In genomic region chr17:29422912-29423504, GRCm38 (mm10) we compare ENCODE assay signal across 16 mouse cellular contexts.
DNase-seq lines count a peak whose midpoint lies in the region; ATAC-seq lines count a peak whose summit lies in the region.
"Had no signal": no experiment of that assay in that cellular context is flagged by ENCODE, and none has a peak within 500 bp of the region (broad histone marks: within the 10 kb centered on the region; RNA-seq: fewer than 3 reads in every experiment).

No protein-coding gene starts in this region.

- H3K4me3 ChIP-seq in liver, embryonic 12.5 days, result no peak overlapping the region
- no peak overlapping the region for H3K4me3 ChIP-seq in intestine, embryonic 16.5 days (ENCODE audit: low read length)
- H3K4me3 ChIP-seq: embryonic facial prominence, embryonic 12.5 days; forebrain, embryonic 13.5 days; lung, embryonic 15.5 days; midbrain, embryonic 10.5 days had no signal

- peak overlapping the region; percentile 62; the same call in 1 of the 2 replicates for H3K27ac ChIP-seq in liver, embryonic 12.5 days
- H3K27ac ChIP-seq in intestine, embryonic 16.5 days (ENCODE audit: low read length), result peak overlapping the region; percentile 45
- H3K27ac ChIP-seq: embryonic facial prominence, embryonic 12.5 days; forebrain, embryonic 13.5 days; lung, embryonic 15.5 days; midbrain, embryonic 10.5 days had no signal

- no peaks in the 10 kb centered on the region for H3K9me3 ChIP-seq in liver, embryonic 12.5 days (replicated peaks)
- H3K9me3 ChIP-seq in intestine, embryonic 16.5 days (ENCODE audit: control insufficient read depth, low read length), result no peaks in the 10 kb centered on the region
- H3K9me3 ChIP-seq: embryonic facial prominence, embryonic 12.5 days; forebrain, embryonic 13.5 days; lung, embryonic 15.5 days; midbrain, embryonic 10.5 days had no signal

- H3K36me3 ChIP-seq in liver, embryonic 12.5 days, result no peaks in the 10 kb centered on the region
- no peaks in the 10 kb centered on the region for H3K36me3 ChIP-seq in intestine, embryonic 16.5 days (ENCODE audit: control insufficient read depth, insufficient read depth, low read length)
- H3K36me3 ChIP-seq: embryonic facial prominence, embryonic 12.5 days; lung, embryonic 15.5 days; midbrain, embryonic 10.5 days had no signal

- H3K9ac ChIP-seq in liver, embryonic 12.5 days, result no peak overlapping the region
- no peak overlapping the region for H3K9ac ChIP-seq in intestine, embryonic 16.5 days (ENCODE audit: low read depth, low read length)
- H3K9ac ChIP-seq: embryonic facial prominence, embryonic 12.5 days; forebrain, embryonic 13.5 days; lung, embryonic 15.5 days had no signal

- H3K4me2 ChIP-seq in liver, embryonic 12.5 days, result no peak overlapping the region
- no peak overlapping the region for H3K4me2 ChIP-seq in intestine, embryonic 16.5 days (ENCODE audit: low read depth, low read length)
- H3K4me2 ChIP-seq: embryonic facial prominence, embryonic 12.5 days; forebrain, embryonic 13.5 days; lung, embryonic 15.5 days had no signal

- peaks cover 27% of the 10 kb centered on the region for H3K27me3 ChIP-seq in liver, embryonic 12.5 days (replicated peaks)
- no peaks in the 10 kb centered on the region for H3K27me3 ChIP-seq in intestine, embryonic 16.5 days (replicated peaks; ENCODE audit: control insufficient read depth, insufficient read depth, low read length)
- H3K27me3 ChIP-seq: embryonic facial prominence, embryonic 12.5 days; forebrain, embryonic 13.5 days; lung, embryonic 15.5 days had no signal

- WGBS in liver, embryonic 12.5 days (ENCODE audit: insufficient replicate concordance), result 72% methylated on average over 8 of the region's 8 CpGs
- 67% methylated on average over 8 of the region's 8 CpGs for WGBS in intestine, embryonic 16.5 days

- peak; percentile 78 for DNase-seq in adrenal gland, adult 2 months
- DNase-seq in adrenal gland, postnatal 25 days, result no peak
- DNase-seq in liver, result no peak
- no peak for DNase-seq in cerebellum, postnatal 10 days
- no peak for DNase-seq in lung, postnatal 4 days
- DNase-seq: cerebellum, adult 9-10 months; left cerebral cortex, postnatal 4 days; thymus, adult 2 months had no signal

- H3K4me1 ChIP-seq in liver, embryonic 12.5 days, result peaks cover 35% of the 10 kb centered on the region
- peaks cover under 1% of the 10 kb centered on the region; the same call in 1 of the 2 replicates for H3K4me1 ChIP-seq in intestine, embryonic 16.5 days (ENCODE audit: control insufficient read depth, insufficient read depth, low read length)
- H3K4me1 ChIP-seq: forebrain, embryonic 13.5 days; lung, embryonic 15.5 days had no signal

- no peak for ATAC-seq in liver, embryonic 12.5 days
- ATAC-seq in intestine, embryonic 16.5 days, result peak; percentile 68
- no peak for ATAC-seq in megakaryocyte progenitor cell, adult 5-6 weeks (replicated peaks; ENCODE audit: poor library complexity)
- ATAC-seq: forebrain, embryonic 13.5 days; inflammation-experienced regulatory T-cells, adult 6 months had no signal
